Mouse (Mus musculus) forebrain, embryonic 16.5 days (tissue): ENCODE results near the gene Gmip. TPM values are rescaled to one million over a fixed set of nuclear protein-coding genes. Genes with fewer than 3 reads are reported as not detected.

ENCODE experiments used
- ATAC-seq: fragments of 200-750 bp; cut with Nextera tagmentation; 2 replicates; pipeline ENCODE4 v1.8.0; 2017; ENCODE audit warnings: mild to moderate bottlenecking, moderate library complexity
- H3K27ac ChIP-seq: fragments of 300-500 bp; sonication (generic); 2 replicates; pipeline ENCODE4 v1.5.1; 2014; ENCODE audit warnings: low read length, control low read depth
- H3K27me3 ChIP-seq: fragments of 300-500 bp; sonication (generic); replicated peaks from 2 replicates; pipeline ENCODE4 v1.6.1; 2014; ENCODE audit warnings: low read length; ENCODE audit not compliant: control insufficient read depth, insufficient read depth
- H3K36me3 ChIP-seq: fragments of 300-500 bp; sonication (generic); 2 replicates; pipeline ENCODE4 v1.6.1; 2014; ENCODE audit not compliant: control insufficient read depth, insufficient read depth
- H3K4me1 ChIP-seq: fragments of 300-500 bp; sonication (generic); replicated peaks from 2 replicates; pipeline ENCODE4 v1.6.1; 2014; ENCODE audit warnings: low read length; ENCODE audit not compliant: control insufficient read depth, insufficient read depth
- H3K4me2 ChIP-seq: fragments of 300-500 bp; sonication (generic); 2 replicates; pipeline ENCODE4 v1.6.1; 2014; ENCODE audit warnings: mild to moderate bottlenecking, low read length, control low read depth
- H3K4me3 ChIP-seq: fragments of 300-500 bp; sonication (generic); replicated peaks from 2 replicates; pipeline ENCODE4 v1.5.1; 2014; ENCODE audit warnings: mild to moderate bottlenecking, low read length, control low read depth
- H3K9ac ChIP-seq: fragments of 300-500 bp; sonication (generic); replicated peaks from 2 replicates; pipeline ENCODE4 v1.6.1; 2014; ENCODE audit warnings: low read depth, low read length, control low read depth
- H3K9me3 ChIP-seq: fragments of 300-500 bp; sonication (generic); 2 replicates; pipeline ENCODE4 v1.6.1; 2016; ENCODE audit warnings: low read length; ENCODE audit not compliant: control insufficient read depth
- WGBS: fragments of 180-500 bp; shearing (Covaris S2); extraction: QIAGEN DNeasy Blood & Tissue Kit; methylation state at CpG from one replicate; pipeline ENCODE4 v1.1.7; 2014; 5-methylcytosine and 5-hydroxymethylcytosine counted together
- polyA plus RNA-seq: library from polyadenylated mRNA; unstranded; fragments of >200 nt; fragmentation: Nextera tagmentation; extraction: Ambion mirVana; gene quantifications from 2 replicates; pipeline ENCODE4 v1.2.1, GENCODE M21; 2015

Gene Gmip
- polyA plus RNA-seq, 1 experiment from 2014 or later = 51.7 TPM

GRCm38 (mm10) chr8:69814881-69815280, 6.4 kb downstream of the Gmip start:
- H3K4me1 ChIP-seq = peaks cover 2% of the 10 kb centered on the region
- no peak overlapping the region for H3K9ac ChIP-seq
- 95% methylated on average over 2 of the region's 2 CpGs for WGBS
- H3K4me2 ChIP-seq = no peak overlapping the region
- H3K9me3 ChIP-seq = no peaks in the 10 kb centered on the region
- no peak for ATAC-seq
- H3K36me3 ChIP-seq = peaks cover 20% of the 10 kb centered on the region
- H3K27me3 ChIP-seq = no peaks in the 10 kb centered on the region
- H3K27ac ChIP-seq = no peak overlapping the region
- no peak overlapping the region for H3K4me3 ChIP-seq

- ATAC-seq = no peak
- no peak overlapping the region for H3K27ac ChIP-seq
- H3K4me3 ChIP-seq = no peak overlapping the region
- no peaks in the 10 kb centered on the region for H3K4me1 ChIP-seq
- WGBS = 99% methylated on average over 4 of the region's 4 CpGs
- no peaks in the 10 kb centered on the region for H3K9me3 ChIP-seq
- no peak overlapping the region for H3K4me2 ChIP-seq
- H3K36me3 ChIP-seq = peaks cover 20% of the 10 kb centered on the region
- no peak overlapping the region for H3K9ac ChIP-seq
- no peaks in the 10 kb centered on the region for H3K27me3 ChIP-seq
Observed at GRCm38 (mm10) chr8:69815396-69815795, 6.9 kb downstream of the Gmip start.

GRCm38 (mm10) chr8:69820466-69820865, 12.0 kb downstream of the Gmip start:
- Histone ChIP-seq H3K4me3 (no peak overlapping the region), H3K36me3 (peaks cover 5% of the 10 kb centered on the region), H3K4me2 (no peak overlapping the region), H3K27ac (no peak overlapping the region), H3K9ac (no peak overlapping the region), H3K4me1 (peaks cover 33% of the 10 kb centered on the region), H3K9me3 (no peaks in the 10 kb centered on the region), H3K27me3 (no peaks in the 10 kb centered on the region)
- no peak for ATAC-seq
- WGBS = 86% methylated on average over 9 of the region's 9 CpGs

GRCm38 (mm10) chr8:69821971-69822385, 13.5 kb downstream of the Gmip start:
- ATAC-seq = peak; percentile 39
- Histone ChIP-seq H3K9me3 (no peaks in the 10 kb centered on the region), H3K4me1 (peaks cover 35% of the 10 kb centered on the region), H3K27me3 (no peaks in the 10 kb centered on the region), H3K9ac (peak overlapping the region; percentile 66), H3K27ac (peak overlapping the region; percentile 63; the same call in 1 of the 2 replicates), H3K4me2 (peak overlapping the region; percentile 70), H3K36me3 (peaks cover 2% of the 10 kb centered on the region; the same call in 1 of the 2 replicates), H3K4me3 (peak overlapping the region; percentile 70)
- WGBS = under 1% methylated on average over 14 of the region's 22 CpGs

- under 1% methylated on average over 30 of the region's 35 CpGs for WGBS
- Histone ChIP-seq H3K4me1 (peaks cover 35% of the 10 kb centered on the region), H3K36me3 (no peaks in the 10 kb centered on the region)
Observed at GRCm38 (mm10) chr8:69822386-69823191, 14.1 kb downstream of the Gmip start, which contains the start of gene Lpar2. Gene Lpar2 (plus strand): TSS chr8:69822429.

GRCm38 (mm10) chr8:69826371-69826770, 17.9 kb downstream of the Gmip start:
- Histone ChIP-seq H3K36me3 (0 out of 2 replicates have a peak, but pooled peaks cover 2% of the 10 kb centered on the region), H3K27ac (no peak overlapping the region), H3K4me1 (peaks cover 35% of the 10 kb centered on the region), H3K4me3 (no peak overlapping the region), H3K9ac (no peak overlapping the region), H3K9me3 (no peaks in the 10 kb centered on the region), H3K27me3 (no peaks in the 10 kb centered on the region), H3K4me2 (no peak overlapping the region)
- no peak for ATAC-seq
- WGBS = 93% methylated on average over 12 of the region's 12 CpGs

More at GRCm38 (mm10) chr8:69822386-69823191, 14.1 kb downstream of the Gmip start, which contains the start of gene Lpar2:
- ATAC-seq = peak; percentile 65
- Histone ChIP-seq H3K4me3 (peak within 1 kb of the TSS; percentile 70), H3K27me3 (no peaks in the 10 kb centered on the region), H3K9me3 (no peaks in the 10 kb centered on the region), H3K9ac (peak within 1 kb of the TSS; percentile 66), H3K27ac (peak within 1 kb of the TSS; percentile 63), H3K4me2 (peak within 1 kb of the TSS; percentile 70)

- peak within 1 kb of the TSS; percentile 85 for H3K4me3 ChIP-seq
- H3K27me3 ChIP-seq = no peaks in the 10 kb centered on the region
- 0 out of 2 replicates have a peak, but pooled peaks cover 2% of the 10 kb centered on the region for H3K36me3 ChIP-seq
- WGBS = under 1% methylated on average over 38 of the region's 38 CpGs
- H3K9ac ChIP-seq = peak within 1 kb of the TSS; percentile 78
- H3K4me1 ChIP-seq = peaks cover 10% of the 10 kb centered on the region
- peak within 1 kb of the TSS; percentile 87 for H3K27ac ChIP-seq
- peak within 1 kb of the TSS; percentile 90 for H3K4me2 ChIP-seq
- peak; percentile 99 for ATAC-seq
- H3K9me3 ChIP-seq = no peaks in the 10 kb centered on the region
Observed at GRCm38 (mm10) chr8:69832298-69832853, 23.9 kb downstream of the Gmip start, which contains the start of gene Pbx4. Gene Pbx4 (plus strand): TSS chr8:69832491.

- Histone ChIP-seq H3K4me3 (no peak overlapping the region), H3K4me1 (peaks cover 5% of the 10 kb centered on the region; the same call in 1 of the 2 replicates), H3K27ac (no peak overlapping the region), H3K9me3 (no peaks in the 10 kb centered on the region), H3K9ac (no peak overlapping the region), H3K4me2 (no peak overlapping the region), H3K27me3 (no peaks in the 10 kb centered on the region), H3K36me3 (no peaks in the 10 kb centered on the region)
- no peak for ATAC-seq
- 89% methylated on average over 8 of the region's 8 CpGs for WGBS
Observed at GRCm38 (mm10) chr8:69837057-69837682, 28.7 kb downstream of the Gmip start.
